Mouse (Mus musculus) adrenal gland, postnatal 36 days (tissue): ENCODE data around the gene Pdlim1. TPM values are rescaled to one million over a fixed set of nuclear protein-coding genes. Genes with fewer than 3 reads are reported as not detected.
A peak's percentile ranks its signal among the peaks of the same experiment; 100 is the strongest.

ENCODE experiments used
- DNase-seq, 2 experiments: peaks; one replicate each; pipeline ENCODE4 v3.0.0; 2021; ENCODE audit warnings: mixed read lengths in 1 of 2
- total RNA-seq, 2 experiments: library from RNA; stranded (reverse); gene quantifications; 2 replicates each; pipeline ENCODE4 v1.2.3; 2021

Gene Pdlim1
- total RNA-seq, 2 experiments from 2014 or later, result 14.8 to 22.5 TPM

- DNase-seq, result no peak
These were observed 13.1 kb upstream of the Pdlim1 start for GRCm38 (mm10) chr19:40284704-40285103.

DNA sequence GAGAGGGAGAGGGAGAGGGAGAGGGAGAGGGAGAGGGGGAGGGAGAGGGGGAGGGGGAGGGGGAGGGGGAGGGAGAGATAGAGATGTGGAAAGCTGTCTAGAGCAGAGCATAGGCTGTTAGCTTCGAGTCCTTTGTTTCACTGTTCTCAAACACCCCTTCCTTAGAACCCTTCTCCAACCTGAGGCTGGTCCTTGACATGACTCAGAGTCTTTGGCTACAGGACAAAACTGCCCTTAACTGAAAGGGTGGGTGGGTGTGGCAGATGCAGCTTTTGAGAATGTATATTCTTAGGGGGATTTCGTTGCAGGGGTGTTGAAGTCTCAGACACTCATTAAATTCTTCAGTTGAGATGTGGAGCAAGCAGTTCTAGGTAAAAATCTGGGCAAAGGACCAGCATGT lies 11.8 kb upstream of the Pdlim1 start:
- DNase-seq, result no peak

GRCm38 (mm10) chr19:40278372-40279023 lies 6.9 kb upstream of the Pdlim1 start:
- DNase-seq, result no peak

DNA sequence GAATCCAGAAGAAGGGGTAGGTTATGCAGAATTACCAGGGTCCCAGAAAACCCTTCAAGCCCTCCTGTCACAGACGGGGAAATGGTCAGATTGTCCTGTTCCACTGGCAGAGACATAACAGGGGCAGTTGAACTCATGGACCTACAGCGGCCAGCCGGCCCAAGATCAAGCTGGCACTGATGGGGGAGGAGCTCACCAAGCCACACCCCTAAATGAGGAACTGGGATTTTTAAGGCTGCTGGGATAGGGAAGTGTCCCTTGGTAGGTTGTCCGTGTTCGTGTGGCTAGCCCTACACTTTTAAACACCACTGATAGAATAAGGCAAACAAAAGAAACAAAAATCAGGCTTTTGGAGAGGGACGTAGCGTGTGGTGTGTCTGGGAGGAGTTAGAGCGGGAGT lies 5.9 kb upstream of the Pdlim1 start:
- DNase-seq, result no peak

DNA sequence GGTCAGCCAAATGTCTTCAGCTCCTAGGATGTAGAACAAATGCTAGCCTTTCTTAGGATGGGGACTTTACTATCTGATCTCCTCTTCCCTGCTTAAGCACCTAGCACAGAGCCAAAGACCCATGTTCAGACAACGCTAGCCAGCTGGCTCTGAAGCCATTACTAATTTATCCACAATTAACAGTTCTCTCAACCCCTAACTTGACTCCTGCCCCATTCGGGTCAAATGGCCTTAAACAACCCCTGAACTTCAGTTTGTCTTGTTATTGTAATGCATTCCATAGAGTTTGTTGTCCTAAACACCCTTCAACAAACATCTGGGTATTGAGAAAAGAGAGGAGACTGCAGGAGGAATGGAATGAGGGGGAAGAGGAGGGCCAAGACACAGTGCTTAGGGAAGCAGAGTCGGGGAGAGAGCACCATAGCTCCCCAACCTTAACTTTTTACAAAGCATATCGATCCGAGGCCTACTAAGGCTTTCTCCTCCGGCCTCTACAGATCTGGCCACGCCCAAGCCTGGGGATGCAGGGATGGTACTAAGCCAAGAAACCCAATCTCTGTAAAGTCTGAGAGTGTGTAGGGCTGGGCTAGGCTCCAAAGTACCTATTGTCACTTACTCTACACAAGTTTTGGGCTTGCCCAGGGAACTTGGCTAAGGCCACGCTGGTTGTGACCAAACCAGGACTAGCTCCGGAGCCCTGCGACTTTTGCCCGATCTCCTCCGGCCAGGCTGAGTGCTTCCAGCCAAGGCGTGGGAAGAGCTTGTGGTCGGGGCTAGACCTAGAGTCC lies 4.0 kb upstream of the Pdlim1 start:
- DNase-seq, result no peak

GRCm38 (mm10) chr19:40272674-40273073 lies 1.0 kb upstream of the Pdlim1 start:
- DNase-seq, result no peak

GRCm38 (mm10) chr19:40270351-40271307 lies 1.0 kb downstream of the Pdlim1 start:
- DNase-seq, result peak; percentile 51 to 53

DNA sequence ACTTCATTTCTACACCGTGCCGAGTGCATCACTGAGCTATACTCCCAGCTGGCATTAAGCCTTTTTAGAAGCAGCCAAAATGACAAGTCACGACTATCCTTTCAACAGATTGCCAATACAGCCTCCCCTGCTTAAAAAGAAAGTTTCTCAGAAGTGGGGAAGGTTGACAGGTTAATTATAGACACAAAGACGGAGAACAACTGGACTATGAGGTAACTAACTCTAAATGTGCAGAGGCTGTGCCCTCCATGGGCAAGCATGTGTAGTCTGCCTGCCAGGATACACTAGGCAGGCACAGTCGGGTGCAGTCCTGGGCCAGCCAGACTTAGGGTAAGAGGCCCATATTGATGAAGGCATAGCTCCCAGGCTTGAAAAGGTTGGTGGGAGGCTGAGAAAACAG lies 2.1 kb downstream of the Pdlim1 start:
- no peak for DNase-seq

GRCm38 (mm10) chr19:40268493-40268892 lies 3.1 kb downstream of the Pdlim1 start:
- DNase-seq, result no peak

DNA sequence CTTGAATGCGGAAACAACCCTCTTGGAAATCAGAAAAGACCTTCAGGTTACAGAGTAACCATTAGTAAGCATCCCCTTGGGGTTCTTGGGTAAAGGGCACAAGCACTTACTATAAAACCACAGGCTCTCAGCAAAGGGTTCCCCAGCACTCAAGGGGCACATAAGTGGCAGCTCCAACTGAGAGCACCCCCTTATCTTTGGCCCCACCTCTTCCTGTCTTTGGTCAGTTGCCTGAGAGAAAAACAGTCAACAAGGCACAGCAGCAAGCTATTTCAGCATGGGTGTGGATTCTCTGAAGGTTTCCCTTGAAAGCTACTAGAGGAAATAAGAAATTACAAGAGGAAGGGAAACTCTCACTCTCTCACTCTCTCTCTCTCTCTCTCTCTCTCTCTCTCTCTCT lies 4.3 kb downstream of the Pdlim1 start:
- no peak for DNase-seq

- no peak for DNase-seq
These were observed 12.2 kb downstream of the Pdlim1 start for GRCm38 (mm10) chr19:40259485-40259884.

DNA sequence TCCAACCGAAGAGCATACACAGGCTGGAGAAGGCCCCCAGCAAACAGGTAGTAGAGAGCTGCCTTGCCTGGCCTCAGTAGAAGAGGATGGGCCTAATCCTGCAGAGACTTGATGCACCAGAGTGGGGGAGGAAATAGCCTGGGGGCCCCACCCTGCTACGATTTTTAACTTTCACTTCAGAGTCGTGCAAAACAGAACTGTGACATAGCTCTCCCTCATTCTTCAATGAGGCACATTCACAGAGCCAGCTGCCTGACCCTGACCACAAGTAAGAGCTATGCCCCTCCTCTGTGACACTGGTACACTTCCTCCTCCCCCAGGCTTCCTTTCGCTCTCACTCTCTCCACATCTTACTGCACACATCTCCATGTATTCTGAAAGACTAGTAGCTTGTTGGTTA lies 14.2 kb downstream of the Pdlim1 start:
- no peak for DNase-seq

GRCm38 (mm10) chr19:40256376-40257050 lies 15.1 kb downstream of the Pdlim1 start:
- DNase-seq, result no peak

GRCm38 (mm10) chr19:40255561-40255960 lies 16.1 kb downstream of the Pdlim1 start:
- DNase-seq, result no peak

- DNase-seq, result no peak
These were observed 16.9 kb downstream of the Pdlim1 start for GRCm38 (mm10) chr19:40254741-40255140.

DNA sequence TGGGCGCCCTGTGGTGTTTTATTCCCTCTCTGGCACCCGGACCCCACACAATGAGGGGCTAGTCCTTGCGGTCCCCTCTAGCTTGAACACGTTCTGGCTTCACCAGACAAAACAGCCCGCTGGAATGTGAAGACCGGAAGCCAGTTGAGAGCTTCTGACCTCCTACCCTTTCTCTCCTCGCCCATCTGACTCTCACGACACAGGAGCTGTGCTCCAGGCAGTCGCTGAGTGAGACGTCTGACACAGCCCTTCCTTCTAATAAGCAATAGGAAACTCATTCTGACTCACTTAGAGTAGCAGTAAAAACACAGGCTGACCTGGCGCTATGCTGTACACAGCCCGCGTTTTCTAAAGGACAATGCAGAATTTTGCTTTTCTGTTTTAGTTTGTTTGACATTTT lies 17.9 kb downstream of the Pdlim1 start:
- no peak for DNase-seq

GRCm38 (mm10) chr19:40251115-40251514 lies 20.5 kb downstream of the Pdlim1 start:
- DNase-seq, result no peak

GRCm38 (mm10) chr19:40249352-40249751 lies 22.3 kb downstream of the Pdlim1 start:
- DNase-seq, result no peak

- DNase-seq, result no peak
These were observed 23.2 kb downstream of the Pdlim1 start for GRCm38 (mm10) chr19:40248476-40248875.

GRCm38 (mm10) chr19:40247268-40247666 lies 24.4 kb downstream of the Pdlim1 start:
- no peak for DNase-seq

- no peak for DNase-seq
These were observed 24.9 kb downstream of the Pdlim1 start for GRCm38 (mm10) chr19:40246646-40247267.
